Mouse (Mus musculus) fat pad, adult 2 months (tissue): ENCODE results near the gene Tbxas1.

Experiments used
- DNase-seq: peaks from one replicate; pipeline ENCODE4 v3.0.0-alpha.2; 2011; ENCODE audit warnings: low read depth, low spot score; ENCODE audit errors: extremely low read depth

The Tbxas1 gene

GRCm38 (mm10) chr6:39033676-39034075 lies 158.5 kb downstream of the Tbxas1 start:
- no peak for DNase-seq

- DNase-seq: no peak
Observed at GRCm38 (mm10) chr6:39035039-39035438, 159.8 kb downstream of the Tbxas1 start.

- no peak for DNase-seq
Observed at GRCm38 (mm10) chr6:39036204-39036603, 161.0 kb downstream of the Tbxas1 start.

GRCm38 (mm10) chr6:39040451-39040850 lies 165.2 kb downstream of the Tbxas1 start:
- DNase-seq: no peak

GRCm38 (mm10) chr6:39049141-39049540 lies 173.9 kb downstream of the Tbxas1 start:
- DNase-seq: no peak

GRCm38 (mm10) chr6:39050836-39051235 lies 175.6 kb downstream of the Tbxas1 start:
- DNase-seq: no peak

GRCm38 (mm10) chr6:39051799-39052556 lies 176.8 kb downstream of the Tbxas1 start:
- DNase-seq: no peak

- no peak for DNase-seq
Observed at GRCm38 (mm10) chr6:39052636-39053035, 177.4 kb downstream of the Tbxas1 start.

- no peak for DNase-seq
Observed at GRCm38 (mm10) chr6:39054206-39054864, 179.1 kb downstream of the Tbxas1 start.

- DNase-seq: no peak
Observed at GRCm38 (mm10) chr6:39054878-39055508, 179.8 kb downstream of the Tbxas1 start.

GRCm38 (mm10) chr6:39055831-39056261 lies 180.6 kb downstream of the Tbxas1 start:
- no peak for DNase-seq

- DNase-seq: no peak
Observed at GRCm38 (mm10) chr6:39057161-39057560, 182.0 kb downstream of the Tbxas1 start.

GRCm38 (mm10) chr6:39058389-39058788 lies 183.2 kb downstream of the Tbxas1 start:
- DNase-seq: no peak

- no peak for DNase-seq
Observed at GRCm38 (mm10) chr6:39058936-39059335, 183.7 kb downstream of the Tbxas1 start.

- no peak for DNase-seq
Observed at GRCm38 (mm10) chr6:39059547-39060497, 184.6 kb downstream of the Tbxas1 start.

- no peak for DNase-seq
Observed at GRCm38 (mm10) chr6:39061180-39061579, 186.0 kb downstream of the Tbxas1 start.

- no peak for DNase-seq
Observed at GRCm38 (mm10) chr6:39063541-39063940, 188.3 kb downstream of the Tbxas1 start.

GRCm38 (mm10) chr6:39066935-39067578 lies 191.9 kb downstream of the Tbxas1 start:
- no peak for DNase-seq

- DNase-seq: no peak
Observed at GRCm38 (mm10) chr6:39072664-39073063, 197.5 kb downstream of the Tbxas1 start.

- DNase-seq: no peak
Observed at GRCm38 (mm10) chr6:39074186-39074585, 199.0 kb downstream of the Tbxas1 start.
